26 mouse cellular contexts compared by ENCODE assay signal in genomic region chr7:102915261-102915660, GRCm38 (mm10). TPM values are rescaled to one million over a fixed set of nuclear protein-coding genes. Genes with fewer than 3 reads are reported as not detected.
"Had no signal": no experiment of that assay in that cellular context is flagged by ENCODE, and none has a peak within 500 bp of the region (broad histone marks: within the 10 kb centered on the region; RNA-seq: fewer than 3 reads in every experiment).

No protein-coding gene starts in this region.

- H3K9ac ChIP-seq: neural tube, embryonic 12.5 days; neural tube, embryonic 13.5 days; neural tube, embryonic 15.5 days; stomach, embryonic 15.5 days had no signal

- H3K4me2 ChIP-seq: neural tube, embryonic 12.5 days; neural tube, embryonic 13.5 days; neural tube, embryonic 15.5 days; stomach, embryonic 15.5 days had no signal

- H3K27me3 ChIP-seq: neural tube, embryonic 12.5 days; neural tube, embryonic 13.5 days; neural tube, embryonic 15.5 days; stomach, embryonic 15.5 days had no signal

- H3K4me1 ChIP-seq: neural tube, embryonic 12.5 days; neural tube, embryonic 13.5 days; neural tube, embryonic 15.5 days; stomach, embryonic 15.5 days had no signal

- H3K4me3 ChIP-seq: neural tube, embryonic 12.5 days; neural tube, embryonic 13.5 days; neural tube, embryonic 15.5 days; stomach, embryonic 15.5 days had no signal

- H3K9me3 ChIP-seq: neural tube, embryonic 12.5 days; neural tube, embryonic 13.5 days; neural tube, embryonic 15.5 days; stomach, embryonic 15.5 days had no signal

- DNase-seq: retina, postnatal 1 day; right cerebral cortex, adult 18-20 months; right cerebral cortex, postnatal 14 days; right cerebral cortex, postnatal 25 days; right cerebral cortex, postnatal 4 days; spleen, adult 18-20 months; thymus, adult 18-20 months; thymus, adult 2 months; thymus, postnatal 14 days; thymus, postnatal 25 days; thymus, postnatal 36 days; thymus, postnatal 4 days had no signal

- H3K27ac ChIP-seq: neural tube, embryonic 12.5 days; neural tube, embryonic 13.5 days; neural tube, embryonic 15.5 days; stomach, embryonic 15.5 days; stomach, postnatal 0 days had no signal

- H3K36me3 ChIP-seq: neural tube, embryonic 12.5 days; neural tube, embryonic 13.5 days; neural tube, embryonic 15.5 days; stomach, embryonic 15.5 days had no signal

RNA-seq across cellular contexts. Expression of gene Olfr571, which starts 2.1 kb away (rescaled TPM):
- total RNA-seq: neutrophil, adult 5-6 weeks had no signal
- polyA plus RNA-seq: neural tube, embryonic 12.5 days; neural tube, embryonic 14.5 days; neural tube, embryonic 15.5 days; small intestine, adult 2 months; spleen, adult 2 months; stomach, embryonic 14.5 days; stomach, embryonic 15.5 days; stomach, embryonic 16.5 days; stomach, postnatal 0 days; testis, adult 2 months; thymus, adult 2 months; thymus, postnatal 0 days; urinary bladder, adult 2 months had no signal

RNA-seq across cellular contexts. Expression of gene Olfr572, which starts 8.9 kb away (rescaled TPM):
- total RNA-seq: neutrophil, adult 5-6 weeks had no signal
- polyA plus RNA-seq: neural tube, embryonic 12.5 days; neural tube, embryonic 13.5 days; neural tube, embryonic 14.5 days; neural tube, embryonic 15.5 days; small intestine, adult 2 months; spleen, adult 2 months; stomach, embryonic 14.5 days; stomach, embryonic 15.5 days; stomach, embryonic 16.5 days; stomach, postnatal 0 days; testis, adult 2 months; thymus, adult 2 months; thymus, postnatal 0 days; urinary bladder, adult 2 months had no signal

RNA-seq across cellular contexts. Expression of gene Olfr570, which starts 20.9 kb away (rescaled TPM):
- total RNA-seq: neutrophil, adult 5-6 weeks had no signal
- polyA plus RNA-seq: neural tube, embryonic 12.5 days; neural tube, embryonic 13.5 days; neural tube, embryonic 14.5 days; neural tube, embryonic 15.5 days; small intestine, adult 2 months; spleen, adult 2 months; stomach, embryonic 14.5 days; stomach, embryonic 15.5 days; stomach, embryonic 16.5 days; stomach, postnatal 0 days; testis, adult 2 months; thymus, adult 2 months; thymus, postnatal 0 days; urinary bladder, adult 2 months had no signal

RNA-seq across cellular contexts. Expression of gene Olfr569, which starts 24.6 kb away (rescaled TPM):
- total RNA-seq: neutrophil, adult 5-6 weeks had no signal
- polyA plus RNA-seq: neural tube, embryonic 12.5 days; neural tube, embryonic 13.5 days; neural tube, embryonic 14.5 days; neural tube, embryonic 15.5 days; small intestine, adult 2 months; spleen, adult 2 months; stomach, embryonic 14.5 days; stomach, embryonic 15.5 days; stomach, embryonic 16.5 days; stomach, postnatal 0 days; testis, adult 2 months; thymus, adult 2 months; thymus, postnatal 0 days; urinary bladder, adult 2 months had no signal

RNA-seq across cellular contexts. Expression of gene Olfr573-ps1, which starts 27.1 kb away (rescaled TPM):
- total RNA-seq: neutrophil, adult 5-6 weeks had no signal
- polyA plus RNA-seq: neural tube, embryonic 12.5 days; neural tube, embryonic 13.5 days; neural tube, embryonic 14.5 days; neural tube, embryonic 15.5 days; small intestine, adult 2 months; spleen, adult 2 months; stomach, embryonic 14.5 days; stomach, embryonic 15.5 days; stomach, embryonic 16.5 days; stomach, postnatal 0 days; testis, adult 2 months; thymus, adult 2 months; thymus, postnatal 0 days; urinary bladder, adult 2 months had no signal
